Mouse (Mus musculus): ENCODE results near the gene Dclk3.

The Dclk3 gene

GRCm38 (mm10) chr9:111478853-111479490, 40.1 kb downstream of the Dclk3 start:
- in situ Hi-C loops (cut with MboI, MseI), result loop anchor here in 1 of 2 experiments (10.0 to 25.0 kb wide), 2 partner anchors 124 to 1217 kb away; no protein-coding TSS in a partner anchor

DNA sequence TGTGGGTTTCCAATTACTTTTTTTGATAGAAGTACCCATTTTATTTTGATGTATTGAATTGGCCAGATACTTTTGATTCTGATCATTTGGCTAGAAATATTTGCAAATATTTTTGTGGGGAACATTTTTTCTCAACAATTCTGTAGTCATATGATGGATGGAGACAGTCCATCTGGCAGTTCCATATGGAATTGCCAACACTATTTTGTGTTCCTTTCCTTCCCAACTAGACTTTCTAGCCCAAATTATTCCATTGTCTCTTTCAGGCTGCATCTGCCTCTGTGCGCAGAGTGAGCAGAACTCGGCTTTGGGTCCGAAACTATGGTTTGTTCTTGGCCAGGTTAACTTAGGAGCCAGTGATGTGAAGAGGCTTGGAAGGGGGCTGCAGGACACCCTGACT, 42.1 kb downstream of the Dclk3 start:
- in situ Hi-C loops (cut with MboI, MseI), result loop anchor here in 1 of 2 experiments (25.0 kb wide), 1 partner anchor 1219 kb away; no protein-coding TSS in a partner anchor

- in situ Hi-C loops (cut with MboI, MseI), result loop anchor here in 1 of 2 experiments (25.0 kb wide), 1 partner anchor 1225 kb away; no protein-coding TSS in a partner anchor
These were observed 48.0 kb downstream of the Dclk3 start for GRCm38 (mm10) chr9:111486645-111487477.

DNA sequence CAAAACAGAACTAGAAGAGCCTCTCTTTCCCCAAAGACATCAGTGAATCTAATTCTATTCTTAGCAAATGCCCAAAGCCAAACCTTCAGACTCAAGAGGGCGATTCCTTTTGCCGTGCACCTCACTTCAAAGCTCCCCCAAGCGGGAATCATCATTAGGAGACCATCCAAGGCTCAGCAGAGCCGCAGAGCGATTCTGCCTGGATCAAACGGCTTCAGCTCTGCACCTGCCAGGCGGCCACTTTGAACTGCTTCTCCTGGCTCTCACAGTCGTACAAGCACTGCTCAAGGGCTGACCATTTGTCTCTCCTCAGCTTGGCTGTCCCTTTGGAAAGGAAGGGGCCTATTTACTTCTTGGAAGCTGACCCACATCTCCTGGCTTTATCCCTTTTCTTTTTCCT, 51.7 kb downstream of the Dclk3 start:
- in situ Hi-C loops (cut with MboI, MseI), result loop anchor here in 1 of 2 experiments (25.0 kb wide), 1 partner anchor 1228 kb away; no protein-coding TSS in a partner anchor

GRCm38 (mm10) chr9:111491280-111491679, 52.4 kb downstream of the Dclk3 start:
- in situ Hi-C loops (cut with MboI, MseI), result loop anchor here in 1 of 2 experiments (25.0 kb wide), 1 partner anchor 1229 kb away; no protein-coding TSS in a partner anchor

- in situ Hi-C loops (cut with MboI, MseI), result loop anchor here in 1 of 2 experiments (25.0 kb wide), 1 partner anchor 1231 kb away; no protein-coding TSS in a partner anchor
These were observed 54.6 kb downstream of the Dclk3 start for GRCm38 (mm10) chr9:111493490-111493889.

GRCm38 (mm10) chr9:111495561-111495960, 56.7 kb downstream of the Dclk3 start:
- in situ Hi-C loops (cut with MboI, MseI), result loop anchor here (5.0 to 25.0 kb wide), 2 partner anchors 422 to 1233 kb away; no protein-coding TSS in a partner anchor

- in situ Hi-C loops (cut with MboI, MseI), result loop anchor here (5.0 to 25.0 kb wide), 2 partner anchors 420 to 1235 kb away; no protein-coding TSS in a partner anchor
These were observed 58.4 kb downstream of the Dclk3 start for GRCm38 (mm10) chr9:111497074-111497811.

- in situ Hi-C loops (cut with MboI, MseI), result no loop called here
These were observed 61.3 kb downstream of the Dclk3 start for GRCm38 (mm10) chr9:111500211-111500610.

DNA sequence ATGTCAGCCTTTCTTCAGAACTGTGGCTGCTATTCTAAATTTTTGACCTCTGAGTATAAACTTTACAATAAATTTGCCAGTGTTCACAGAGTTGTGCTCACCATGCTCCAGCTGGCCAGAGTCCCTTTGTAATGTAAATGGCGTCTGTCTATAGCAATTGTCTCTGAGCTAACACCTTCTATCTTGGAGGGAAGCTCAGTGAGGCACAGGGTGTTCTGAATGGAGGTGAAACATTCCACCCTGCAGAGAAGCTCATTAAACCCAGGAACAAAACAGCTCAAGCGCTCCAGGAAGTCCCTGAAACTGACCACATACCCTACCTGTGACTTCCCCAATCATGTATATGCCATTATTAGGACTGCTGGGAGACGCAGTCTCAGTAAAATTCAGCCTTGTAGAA, 67.2 kb downstream of the Dclk3 start:
- in situ Hi-C loops (cut with MboI, MseI), result no loop called here

- in situ Hi-C loops (cut with MboI, MseI), result no loop called here
These were observed 75.9 kb downstream of the Dclk3 start for GRCm38 (mm10) chr9:111514586-111515473.

- in situ Hi-C loops (cut with MboI, MseI), result no loop called here
These were observed 76.7 kb downstream of the Dclk3 start for GRCm38 (mm10) chr9:111515536-111515935.

DNA sequence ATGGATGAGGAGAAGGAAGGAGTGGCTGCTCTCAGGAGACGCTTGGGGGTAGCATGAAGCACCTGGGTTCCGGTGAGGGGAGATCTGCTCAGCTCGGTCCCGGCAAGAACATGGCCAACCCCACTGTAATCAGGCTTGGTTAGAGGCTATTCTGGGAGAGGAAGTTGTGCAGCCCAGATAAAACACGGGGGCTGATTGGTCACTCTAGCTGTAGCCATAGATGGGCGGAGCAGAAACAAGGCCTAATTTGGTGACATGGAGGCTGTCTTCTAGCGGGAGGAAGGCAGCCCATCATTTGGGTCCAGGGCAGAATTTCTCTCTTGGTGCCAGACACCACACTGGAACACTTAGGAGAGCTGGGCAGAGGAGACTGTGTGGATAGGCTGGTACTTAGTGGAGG, 83.3 kb downstream of the Dclk3 start:
- in situ Hi-C loops (cut with MboI, MseI), result no loop called here

- in situ Hi-C loops (cut with MboI, MseI), result no loop called here
These were observed 84.2 kb downstream of the Dclk3 start for GRCm38 (mm10) chr9:111523111-111523510.

GRCm38 (mm10) chr9:111523871-111524270, 85.0 kb downstream of the Dclk3 start:
- in situ Hi-C loops (cut with MboI, MseI), result no loop called here

GRCm38 (mm10) chr9:111534744-111535423, 96.0 kb downstream of the Dclk3 start:
- in situ Hi-C loops (cut with MboI, MseI), result no loop called here

GRCm38 (mm10) chr9:111535445-111536064, 96.7 kb downstream of the Dclk3 start:
- in situ Hi-C loops (cut with MboI, MseI), result no loop called here
